Mouse (Mus musculus): ENCODE results near the gene Irf5.

Gene Irf5

DNA sequence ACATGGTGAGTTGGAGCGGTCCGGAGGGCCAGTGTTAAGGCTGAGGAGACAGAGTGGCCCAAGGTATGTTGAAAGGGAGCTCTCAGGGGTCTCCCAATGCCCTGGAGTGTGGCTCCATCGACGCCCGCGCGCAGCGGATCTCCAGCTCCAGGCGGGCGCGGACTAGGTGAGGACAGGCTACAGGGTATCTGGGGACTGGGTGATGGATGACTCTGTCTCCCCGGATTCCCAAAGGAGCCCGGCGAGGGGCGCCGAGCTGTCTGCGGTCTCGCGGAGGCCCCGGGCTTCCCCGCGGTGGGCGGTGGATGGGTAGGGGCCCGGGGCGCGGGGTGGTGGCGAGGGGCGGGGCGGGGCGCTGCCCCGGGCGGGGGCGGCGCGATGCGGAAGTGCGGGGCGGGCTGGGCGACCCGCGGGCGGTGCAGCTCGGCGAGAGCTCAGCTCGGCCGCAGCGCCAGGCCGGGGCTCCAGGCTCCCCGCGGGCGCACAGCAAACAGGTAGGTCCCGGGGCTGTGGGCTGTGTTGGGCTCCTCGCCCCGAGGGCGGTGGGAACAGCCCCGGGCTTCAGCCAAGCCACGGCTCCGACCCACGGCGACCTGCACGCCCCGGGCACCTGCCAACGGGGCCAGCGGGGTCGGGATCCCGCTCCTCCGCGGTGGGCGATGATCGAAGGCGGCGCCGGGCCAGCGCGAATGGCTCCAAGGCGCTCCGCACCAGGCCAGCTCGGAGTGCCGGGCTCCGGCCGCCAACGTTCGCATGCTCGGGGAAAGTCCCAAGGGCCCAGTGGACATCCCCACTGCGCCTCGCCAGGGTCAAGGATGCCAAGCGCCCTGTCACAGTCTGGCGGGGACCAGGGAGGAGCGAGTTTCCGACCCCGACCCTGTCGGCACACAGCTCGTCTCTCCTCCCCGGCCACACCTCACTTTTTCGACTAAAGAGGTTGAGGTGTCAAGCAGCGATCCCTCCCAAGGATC lies at the start of gene Irf5:
TSS of gene Irf5 (plus strand) at position 345 of the 971 bp plus-strand sequence.
- DNase-seq (ENCODE audit: low spot score): no peak

DNA sequence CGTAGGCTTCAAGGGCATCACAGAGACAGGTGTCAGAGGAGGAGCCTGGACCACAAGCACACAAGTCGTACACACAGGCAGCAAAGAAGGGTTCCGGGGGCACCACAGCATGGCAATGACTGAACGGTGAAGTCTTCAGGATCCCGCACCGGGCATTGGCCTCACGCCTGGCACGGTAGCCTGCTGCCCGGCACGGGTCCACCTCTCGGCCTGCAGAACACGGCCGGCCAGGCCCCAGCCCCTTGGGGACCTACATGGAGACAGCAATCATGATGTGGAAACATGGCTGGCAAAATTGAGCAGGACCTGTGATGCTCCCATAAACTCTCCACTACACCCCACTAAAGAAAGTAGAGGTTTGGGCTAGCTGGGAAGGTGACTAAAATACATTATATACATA lies 43.7 kb upstream of the Irf5 start:
- no peak for DNase-seq (ENCODE audit: low spot score)

DNA sequence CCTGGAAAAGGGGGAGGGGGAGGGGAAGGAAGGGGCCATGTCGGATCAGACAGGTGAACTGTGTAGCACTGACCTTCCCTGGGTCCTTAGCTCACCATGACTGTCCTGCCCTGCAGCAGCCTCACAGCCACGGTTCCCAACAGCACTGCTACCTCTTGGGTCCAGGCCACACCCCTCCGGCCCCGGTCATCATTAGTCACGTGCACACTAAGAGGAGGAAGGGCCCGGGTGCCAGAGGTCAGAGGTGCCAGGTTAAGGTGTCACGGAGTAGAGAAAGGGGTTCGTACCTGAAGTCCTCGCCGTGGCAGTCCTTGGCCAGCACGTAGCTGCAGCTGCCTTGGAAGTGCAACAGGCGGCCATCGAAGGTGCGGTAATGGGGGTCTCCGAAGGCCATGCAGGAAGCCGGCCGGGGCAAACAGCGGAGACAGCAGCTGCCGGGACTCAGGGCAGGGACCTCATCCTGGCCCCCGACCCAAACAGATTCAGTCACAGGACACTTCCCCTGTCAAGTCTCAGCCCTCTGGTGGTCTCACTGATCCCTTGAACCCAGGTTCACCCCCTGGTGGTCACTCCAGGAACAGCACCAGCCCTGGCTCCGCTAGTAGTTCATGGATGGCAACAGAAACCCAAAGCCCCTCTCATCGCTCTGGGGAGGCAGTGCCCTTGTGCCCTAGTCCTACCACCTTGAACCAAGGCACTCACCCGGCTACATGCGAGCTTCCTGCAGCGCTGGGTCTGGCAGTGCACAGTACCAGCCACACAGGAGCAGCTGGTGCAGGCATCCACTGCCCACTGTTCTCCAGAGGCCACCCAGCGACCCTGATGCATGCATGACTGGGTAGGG lies 41.5 kb upstream of the Irf5 start:
- peak; percentile 44 for DNase-seq (ENCODE audit: low spot score)

DNA sequence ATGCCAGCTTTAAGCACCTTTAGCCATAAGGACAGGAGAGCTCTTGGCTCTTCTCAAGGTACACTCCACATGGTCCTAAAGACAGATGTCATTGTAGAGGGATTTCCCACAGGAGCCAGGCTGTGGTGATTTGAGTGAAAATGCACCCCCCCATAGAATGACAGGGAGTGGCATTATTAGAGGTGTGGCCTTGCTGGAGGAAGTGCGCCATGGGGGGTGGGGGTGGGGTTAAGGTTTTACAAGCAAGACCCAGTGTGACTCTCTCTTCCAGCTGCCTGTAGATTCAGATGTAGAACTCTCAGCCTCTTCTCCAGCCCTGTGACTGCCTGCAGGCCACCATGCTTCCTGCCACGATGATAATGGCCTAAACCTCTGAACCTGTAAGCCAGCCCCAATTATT lies 40.5 kb upstream of the Irf5 start:
- no peak for DNase-seq (ENCODE audit: low spot score)

DNA sequence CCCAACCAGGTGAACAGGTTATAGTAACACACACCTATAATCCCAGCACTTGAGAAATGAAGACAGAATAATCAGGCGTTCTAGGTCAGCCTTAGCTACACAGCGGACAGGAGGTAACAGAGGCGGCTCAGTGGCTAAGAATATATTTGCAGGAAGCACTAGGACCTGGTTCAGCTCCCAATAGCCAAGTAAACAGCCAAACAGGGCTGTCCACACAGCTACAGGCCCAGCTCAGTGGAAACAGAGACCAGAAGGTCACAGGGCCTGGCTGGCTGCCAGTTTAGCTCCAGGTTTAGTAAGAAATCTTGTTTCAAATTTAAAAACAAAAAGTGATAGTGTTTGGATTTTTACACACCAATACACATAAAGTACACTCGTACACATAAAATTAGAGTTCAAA lies 32.3 kb upstream of the Irf5 start:
- no peak for DNase-seq (ENCODE audit: low spot score)

DNA sequence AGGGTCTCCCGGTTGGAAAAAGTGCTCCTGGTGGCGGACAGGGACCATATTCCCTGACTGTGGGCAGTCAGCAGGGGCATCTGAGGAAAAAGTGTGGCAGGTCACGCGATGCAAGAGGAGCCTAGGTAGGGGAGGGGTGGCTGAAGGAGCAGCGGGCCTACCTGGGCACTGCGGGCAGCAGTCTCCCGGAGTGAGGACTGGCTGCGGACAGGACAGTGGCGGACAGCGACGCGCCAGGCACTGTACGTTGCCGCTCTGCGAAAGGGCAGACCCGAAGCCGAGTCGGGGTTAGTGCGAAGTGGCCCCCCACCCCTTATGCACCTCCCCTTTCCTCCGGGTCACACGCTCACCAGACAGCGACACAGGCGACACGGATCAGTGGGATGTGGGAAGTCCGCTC lies 30.2 kb upstream of the Irf5 start:
- DNase-seq (ENCODE audit: low spot score): no peak

DNA sequence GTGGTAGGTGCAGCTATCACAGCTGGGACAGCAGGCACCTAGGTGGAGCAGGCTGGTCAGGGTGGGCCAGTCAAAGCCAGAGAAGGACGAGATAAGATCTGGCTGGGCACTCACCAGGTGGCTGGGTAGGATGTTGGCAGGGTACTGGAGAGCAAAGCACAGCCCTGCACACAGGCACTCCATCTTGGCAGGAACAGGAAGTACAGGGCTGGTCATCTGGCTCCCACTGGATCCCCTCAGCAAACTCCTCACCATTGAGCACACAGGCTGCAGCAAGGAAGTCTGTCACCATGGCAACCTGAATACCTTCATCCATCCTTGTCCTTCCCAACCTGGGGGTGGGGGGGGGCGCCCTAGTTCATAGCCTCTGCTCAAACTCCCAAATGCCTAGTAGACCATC lies 28.6 kb upstream of the Irf5 start:
- DNase-seq (ENCODE audit: low spot score): no peak

DNA sequence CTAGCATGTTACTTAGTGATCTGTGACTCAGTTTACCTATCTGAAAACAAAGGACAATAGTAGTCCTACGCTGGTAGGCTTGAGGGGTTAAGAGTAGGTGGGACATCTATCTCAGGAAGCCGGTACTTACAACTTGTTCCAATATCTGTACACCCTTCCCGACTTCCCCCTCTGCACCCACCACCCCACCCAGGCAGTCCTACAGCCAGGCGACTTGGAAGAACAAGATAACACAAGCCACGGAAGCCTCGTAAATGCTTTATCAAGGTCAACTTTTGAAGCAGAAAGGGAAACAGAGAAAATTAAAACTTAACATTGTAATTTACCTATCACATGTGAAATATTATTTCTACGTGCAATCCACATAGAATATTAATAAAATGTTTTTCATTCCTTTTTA lies 26.2 kb upstream of the Irf5 start:
- DNase-seq (ENCODE audit: low spot score): no peak

DNA sequence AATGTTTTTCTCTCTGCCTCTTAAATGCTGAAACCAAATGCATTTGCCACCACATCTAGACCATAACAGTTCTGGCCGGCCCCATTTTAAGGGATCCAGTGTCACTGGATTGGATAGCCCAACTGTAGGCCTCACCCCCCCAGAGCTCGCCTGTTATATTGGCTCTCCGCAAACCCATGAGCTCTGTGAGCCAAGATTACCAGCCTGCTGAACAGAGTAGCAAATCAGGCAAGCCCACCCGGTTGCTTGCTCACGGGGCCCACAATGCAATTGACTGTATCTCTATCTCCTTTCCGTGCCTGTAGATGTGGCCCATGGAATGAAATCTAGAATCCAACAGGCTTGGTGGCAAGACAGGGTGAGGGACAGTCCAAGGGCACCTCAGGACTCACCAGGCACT lies 25.6 kb upstream of the Irf5 start:
- DNase-seq (ENCODE audit: low spot score): no peak

DNA sequence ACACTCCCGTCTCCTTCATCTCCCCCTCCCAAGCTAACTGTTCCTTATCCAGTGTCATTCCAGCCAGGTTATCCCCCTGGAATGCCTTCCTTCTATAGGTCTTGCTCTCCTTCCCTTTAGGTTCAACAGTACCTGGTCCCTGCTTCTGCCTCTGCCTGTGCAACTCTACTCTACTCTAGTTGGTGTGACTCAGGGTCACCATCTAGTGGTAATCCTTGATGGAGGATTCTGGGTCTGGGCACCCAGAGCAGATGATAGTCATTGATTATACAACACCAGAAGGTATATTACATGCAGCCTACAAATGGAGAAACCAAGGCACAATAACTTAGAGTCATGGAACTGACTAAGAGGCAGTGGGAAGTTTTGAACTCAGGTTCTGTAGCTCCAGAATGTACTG lies 24.8 kb upstream of the Irf5 start:
- DNase-seq (ENCODE audit: low spot score): no peak

DNA sequence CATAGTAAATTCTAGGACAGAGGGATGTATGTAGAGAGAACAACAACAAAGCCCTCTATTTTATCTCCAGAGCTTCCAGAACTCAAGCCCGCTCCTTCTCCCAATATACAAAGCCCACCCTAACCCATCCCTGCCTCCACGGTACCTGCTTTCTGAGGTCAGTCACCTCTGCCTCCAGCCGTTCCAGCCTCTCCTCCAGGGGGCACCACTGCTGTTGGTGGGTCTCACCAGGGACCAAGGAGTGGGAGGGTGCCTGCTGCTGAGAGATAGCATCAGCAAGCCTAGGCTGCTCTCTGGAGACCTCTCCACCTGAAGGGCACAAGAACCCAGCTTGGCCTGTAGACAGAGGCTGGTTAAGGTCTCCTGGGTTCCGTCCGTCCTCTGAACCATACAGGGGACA lies 20.9 kb upstream of the Irf5 start:
- no peak for DNase-seq (ENCODE audit: low spot score)

DNA sequence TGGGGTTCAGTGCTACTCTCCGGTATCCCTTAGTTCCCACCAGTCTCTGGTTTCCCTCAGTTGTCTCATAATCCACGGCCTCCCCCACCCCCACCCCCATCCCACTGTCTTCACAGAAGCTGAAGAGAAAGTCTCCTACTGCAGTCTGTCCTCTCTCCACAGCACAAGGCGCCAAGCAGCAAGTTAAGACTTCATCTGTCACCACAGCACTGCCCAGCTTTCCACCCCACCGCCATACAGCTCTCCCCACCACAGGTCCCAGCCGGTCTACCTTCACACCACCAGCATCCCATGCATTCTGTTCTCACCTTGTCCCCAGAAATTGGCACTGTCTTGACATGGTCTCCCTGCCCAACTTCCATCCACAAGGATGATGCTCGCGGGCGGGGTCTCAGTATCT lies 19.6 kb upstream of the Irf5 start:
- no peak for DNase-seq (ENCODE audit: low spot score)

DNA sequence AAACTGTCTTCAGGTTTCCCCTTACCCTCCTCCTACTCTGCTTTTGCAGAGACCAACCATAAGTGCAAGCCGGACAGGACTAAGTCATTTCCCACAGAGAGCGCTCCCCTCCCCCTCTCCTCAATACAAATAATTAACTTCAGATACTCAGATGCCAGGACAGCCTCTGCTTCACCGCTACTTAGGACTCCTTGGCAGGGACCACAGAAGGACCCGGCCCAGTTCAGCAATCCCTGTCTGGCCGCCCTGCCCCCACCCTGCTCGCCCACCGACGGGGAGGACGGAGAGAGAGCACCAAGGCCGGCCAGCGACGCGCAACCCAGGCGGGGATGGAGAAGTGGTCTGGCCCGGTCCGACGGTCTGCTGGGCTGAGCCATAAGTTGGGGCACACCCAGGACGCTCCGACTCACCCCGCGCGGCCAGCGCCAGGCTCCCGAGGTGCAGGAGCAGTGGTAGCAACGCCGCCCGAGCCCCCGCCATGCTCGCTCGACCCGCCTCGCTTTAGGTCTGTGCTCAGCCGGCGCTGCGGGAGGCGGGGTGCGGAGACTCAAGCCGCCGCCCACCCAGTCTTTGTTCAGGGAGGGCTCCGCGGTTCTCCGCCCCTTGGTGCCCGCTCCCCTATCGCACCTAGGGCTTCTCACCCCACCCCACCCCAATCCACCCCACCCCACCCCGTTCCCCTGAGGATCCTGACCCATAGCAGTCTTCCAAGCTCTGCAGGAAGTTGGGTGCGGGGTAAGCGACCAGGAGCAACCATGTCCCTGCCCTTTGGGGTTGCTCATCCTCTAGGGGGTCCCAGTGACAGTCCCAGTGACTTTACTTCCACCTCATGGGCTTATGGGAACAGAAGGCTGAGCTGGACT lies 18.7 kb upstream of the Irf5 start, which contains the start of gene Kcp:
TSS of gene Kcp (minus strand) at position 506 of the 863 bp plus-strand sequence.
- no peak for DNase-seq (ENCODE audit: low spot score)

DNA sequence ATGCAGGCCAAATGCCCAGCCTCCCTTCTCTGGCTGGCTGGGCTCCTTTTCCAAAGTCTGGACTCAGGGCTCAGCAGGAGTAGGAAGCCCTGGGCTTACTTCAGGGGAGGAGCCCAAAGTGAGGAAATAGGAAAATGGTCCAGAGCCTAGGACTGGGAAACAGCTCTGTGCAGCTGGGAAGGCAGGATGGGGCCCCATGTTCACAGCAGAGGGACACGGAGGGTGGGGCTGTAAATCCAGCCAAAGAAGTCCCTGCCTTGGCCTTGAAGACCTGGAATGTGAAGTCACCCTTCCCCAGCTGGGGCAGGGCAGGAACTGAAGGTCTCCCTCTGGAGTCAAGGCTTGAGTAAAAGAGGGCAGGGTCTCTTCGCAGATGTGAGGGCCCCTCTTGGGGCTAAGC lies 17.3 kb upstream of the Irf5 start:
- no peak for DNase-seq (ENCODE audit: low spot score)

DNA sequence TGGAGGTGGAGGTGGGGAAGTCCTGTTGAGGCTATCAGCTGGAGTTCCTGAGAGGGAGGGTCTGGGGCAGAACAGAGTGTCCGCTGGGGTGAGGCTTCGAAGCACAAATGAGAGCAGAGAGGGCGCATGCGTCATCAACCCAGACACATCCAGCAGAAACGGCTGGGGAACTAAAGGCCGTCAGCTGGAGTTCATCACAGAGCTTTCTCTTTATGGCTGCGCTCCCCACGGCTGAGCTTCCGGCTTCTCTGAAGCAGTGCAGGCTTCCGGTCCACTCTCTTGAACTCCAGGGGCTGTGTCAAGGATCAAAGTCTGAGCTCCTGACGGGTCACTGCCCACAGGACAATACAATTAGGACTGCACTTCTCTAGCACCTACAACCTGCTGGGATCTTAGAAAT lies 13.1 kb upstream of the Irf5 start:
- no peak for DNase-seq (ENCODE audit: low spot score)

DNA sequence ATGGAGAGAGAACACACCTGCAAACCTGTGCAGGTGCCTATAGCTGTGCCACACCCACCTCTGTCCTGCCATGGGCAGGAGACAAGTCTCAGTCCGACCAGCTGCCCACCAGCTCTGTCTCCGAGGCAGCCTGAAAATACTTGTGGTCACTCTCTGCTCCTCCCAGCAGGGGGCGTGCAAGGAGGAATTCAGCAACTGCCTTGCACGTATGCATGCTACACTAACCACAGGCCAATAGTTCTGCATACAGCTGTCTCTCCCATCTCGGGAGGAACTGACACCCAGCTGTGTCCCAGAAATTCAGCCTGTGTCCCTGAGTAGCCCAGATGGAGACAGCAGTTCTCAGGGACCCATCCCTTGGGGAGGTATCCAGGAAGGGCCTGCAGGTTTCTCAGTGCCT lies 9.3 kb upstream of the Irf5 start:
- DNase-seq (ENCODE audit: low spot score): peak; percentile 53

DNA sequence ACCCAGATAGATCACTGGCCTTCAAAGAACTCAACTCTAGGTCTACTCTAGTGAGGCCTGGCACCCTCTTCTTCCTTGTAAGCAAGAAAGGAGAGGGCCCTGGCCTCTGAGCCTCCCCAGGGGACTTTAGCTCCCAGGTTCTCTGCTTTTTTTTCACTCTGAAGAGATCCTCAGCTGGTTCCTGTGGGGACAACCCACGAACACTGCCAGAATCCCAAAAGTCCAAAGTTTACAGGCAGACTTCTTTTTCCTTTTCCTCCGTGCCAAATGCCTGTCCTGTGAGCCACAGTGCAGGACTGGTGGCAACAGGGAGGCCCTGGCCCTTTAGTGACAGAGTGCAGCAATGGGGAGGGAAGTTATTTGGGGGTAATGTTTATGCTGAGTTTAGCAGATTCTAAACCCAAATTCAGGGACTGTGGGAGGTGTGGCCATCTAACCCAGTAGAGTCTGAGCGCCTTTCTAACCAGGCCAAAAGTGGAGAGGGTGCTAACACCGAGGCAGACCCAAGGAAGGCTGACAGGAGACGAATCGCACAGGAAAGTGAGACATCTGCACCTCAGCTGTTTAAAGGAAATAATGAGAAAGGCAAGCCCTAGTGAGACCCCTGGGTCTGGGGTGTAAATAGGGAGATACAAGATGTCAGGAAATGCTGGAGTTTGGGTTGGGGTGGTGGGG lies 3.7 kb upstream of the Irf5 start:
- no peak for DNase-seq (ENCODE audit: low spot score)

DNA sequence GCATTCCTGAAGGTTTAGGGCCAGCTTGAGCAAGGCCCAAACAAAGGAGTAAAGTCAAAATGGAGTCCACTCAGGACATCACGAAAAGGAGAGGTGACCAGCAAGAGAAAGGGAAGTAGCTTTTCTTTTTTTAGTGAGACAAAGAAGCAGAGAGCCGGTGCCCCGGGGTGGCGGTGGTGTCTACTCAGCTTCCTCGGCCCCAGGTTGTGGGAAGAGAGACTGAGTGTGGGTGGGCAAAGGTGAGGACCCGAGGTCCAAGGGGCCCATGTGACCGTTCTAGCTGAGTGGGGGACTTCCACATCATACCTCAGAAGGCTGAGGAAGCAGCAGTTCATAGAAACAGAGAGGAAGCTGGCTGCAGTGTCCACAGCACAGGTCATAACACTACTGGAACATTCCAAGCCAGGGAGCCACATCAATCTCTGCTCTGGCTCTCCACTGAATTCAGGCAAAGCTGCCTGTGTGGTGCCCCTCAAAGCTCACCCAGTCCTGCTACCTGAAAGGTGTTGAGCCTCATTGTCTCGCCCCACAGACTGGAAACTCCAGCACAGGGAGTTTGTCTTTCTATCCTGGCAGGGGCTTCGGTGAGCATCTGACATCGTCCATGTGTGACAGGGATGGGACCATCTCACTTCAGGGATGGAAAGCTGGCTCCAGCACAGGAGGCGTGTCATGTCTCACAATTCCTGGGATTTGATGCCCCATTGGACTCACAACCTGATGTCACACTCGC lies 3.0 kb upstream of the Irf5 start:
- no peak for DNase-seq (ENCODE audit: low spot score)

DNA sequence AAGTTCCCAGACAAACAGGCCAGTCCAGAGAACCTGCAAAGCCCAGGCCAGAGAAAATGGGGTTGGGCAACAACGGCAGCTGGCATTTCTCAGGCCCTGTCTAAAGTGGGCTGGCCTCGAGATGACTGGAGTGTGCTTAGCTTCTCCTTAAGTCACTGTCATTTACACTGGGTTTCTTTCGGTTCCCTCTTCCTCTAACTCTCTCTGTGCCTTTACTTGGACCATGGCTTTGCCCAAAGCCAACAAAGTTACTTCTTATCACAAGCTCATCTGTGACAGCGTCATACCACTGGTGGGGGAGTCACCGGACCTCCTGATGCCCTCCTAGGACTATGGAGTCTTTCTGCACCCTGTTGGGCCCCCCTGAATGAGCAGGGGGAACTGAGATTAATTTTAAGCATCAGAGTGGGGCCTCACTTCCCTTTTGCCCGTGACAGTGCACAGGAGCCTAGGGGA lies 2.4 kb upstream of the Irf5 start:
- DNase-seq (ENCODE audit: low spot score): no peak

DNA sequence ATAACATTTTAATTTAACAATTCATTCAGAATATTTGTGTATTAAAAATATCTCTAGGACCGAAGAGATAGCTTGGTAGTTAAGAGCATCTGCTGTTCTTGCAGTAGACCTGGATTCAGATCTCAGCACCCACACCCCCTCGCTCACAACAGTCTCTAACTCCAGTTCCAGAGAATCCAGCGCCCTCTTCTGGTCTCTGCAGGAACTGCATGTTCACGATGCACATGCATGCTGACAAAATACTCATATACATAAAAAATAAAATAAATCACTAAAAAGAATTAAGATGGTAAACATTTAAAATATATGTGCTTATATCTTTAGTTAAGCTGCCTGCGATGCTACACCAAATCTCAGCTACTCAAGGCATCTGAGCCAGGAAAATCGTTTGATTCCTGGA lies 1.2 kb upstream of the Irf5 start:
- no peak for DNase-seq (ENCODE audit: low spot score)
